Mouse (Mus musculus) ES-Bruce4 (cell line): ENCODE results near the gene Grxcr1. TPM values are rescaled to one million over a fixed set of nuclear protein-coding genes. Genes with fewer than 3 reads are reported as not detected.

Source experiments
- H3K27ac ChIP-seq: 2 replicates; pipeline ENCODE4 v1.5.1; 2012; ENCODE audit warnings: low read length, inconsistent platforms; ENCODE audit not compliant: insufficient read depth
- H3K27me3 ChIP-seq: 2 replicates; pipeline ENCODE4 v1.6.1; 2012; ENCODE audit warnings: mild to moderate bottlenecking, low read length, inconsistent platforms; ENCODE audit not compliant: control insufficient read depth, poor library complexity, insufficient read depth, severe bottlenecking
- H3K36me3 ChIP-seq: 2 replicates; pipeline ENCODE4 v1.6.1; 2012; ENCODE audit warnings: inconsistent platforms, mild to moderate bottlenecking, low read length, moderate library complexity; ENCODE audit not compliant: control insufficient read depth, poor library complexity, insufficient read depth, severe bottlenecking
- H3K4me1 ChIP-seq: one replicate; pipeline ENCODE4 v1.8.1; 2011; ENCODE audit warnings: low read length; ENCODE audit not compliant: control insufficient read depth, insufficient read depth
- H3K4me3 ChIP-seq: 2 replicates; pipeline ENCODE4 v1.5.1; 2011; ENCODE audit warnings: low read depth, mild to moderate bottlenecking, low read length
- H3K9ac ChIP-seq: 2 replicates; pipeline ENCODE4 v1.6.1; 2012; ENCODE audit warnings: low read depth, mild to moderate bottlenecking, inconsistent platforms; ENCODE audit not compliant: poor library complexity, severe bottlenecking
- H3K9me3 ChIP-seq: replicated peaks from 2 replicates; pipeline ENCODE4 v1.6.1; 2012; ENCODE audit warnings: mild to moderate bottlenecking, low read length, inconsistent platforms; ENCODE audit not compliant: control insufficient read depth, poor library complexity, insufficient read depth, severe bottlenecking
- CTCF ChIP-seq: IDR thresholded peaks from one replicate; pipeline ENCODE4 v1.8.1; 2011; ENCODE audit warnings: low read depth, low read length
- EP300 ChIP-seq: IDR thresholded peaks from 2 replicates; pipeline ENCODE4 v1.6.1; 2011; ENCODE audit warnings: low read depth, low read length; ENCODE audit not compliant: insufficient read depth
- POLR2A ChIP-seq: IDR thresholded peaks from one replicate; pipeline ENCODE4 v1.8.1; 2011; ENCODE audit warnings: low read length; ENCODE audit not compliant: insufficient read depth
- polyA plus RNA-seq: library from polyadenylated mRNA; stranded (reverse); fragments of >200 nt; gene quantifications from 2 replicates; pipeline ENCODE4 v1.2.4, GENCODE M21; 2011; ENCODE audit warnings: low read depth; ENCODE audit not compliant: missing spikeins, insufficient read depth, insufficient read length

Grxcr1 gene
- polyA plus RNA-seq, 1 experiment, result not detected

DNA sequence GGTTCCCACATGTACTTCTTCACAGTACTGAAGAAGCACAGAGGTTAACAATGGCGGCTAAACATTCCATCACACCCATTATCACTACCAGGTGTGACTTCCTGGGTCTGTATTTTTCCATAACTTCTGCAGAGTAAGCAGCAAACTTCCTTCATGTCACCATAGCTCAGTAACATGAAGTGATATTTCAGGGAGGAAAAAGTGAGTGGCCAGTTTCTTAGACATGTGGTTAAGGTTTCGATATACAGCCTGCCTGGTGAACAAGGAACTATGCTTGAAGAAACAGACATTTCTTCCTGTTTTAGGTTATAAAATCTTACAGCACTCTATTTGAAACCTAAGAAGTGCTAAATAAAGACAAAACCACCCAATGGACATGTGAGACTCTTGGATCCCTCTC, 1.7 kb downstream of the Grxcr1 start:
- Histone ChIP-seq H3K4me3 (no peak overlapping the region), H3K9me3 (no peaks in the 10 kb centered on the region), H3K27me3 (no peaks in the 10 kb centered on the region), H3K9ac (no peak overlapping the region), H3K4me1 (no peaks in the 10 kb centered on the region), H3K36me3 (no peaks in the 10 kb centered on the region), H3K27ac (no peak overlapping the region)
- TF ChIP-seq POLR2A (no peak), CTCF (no peak), EP300 (no peak)

DNA sequence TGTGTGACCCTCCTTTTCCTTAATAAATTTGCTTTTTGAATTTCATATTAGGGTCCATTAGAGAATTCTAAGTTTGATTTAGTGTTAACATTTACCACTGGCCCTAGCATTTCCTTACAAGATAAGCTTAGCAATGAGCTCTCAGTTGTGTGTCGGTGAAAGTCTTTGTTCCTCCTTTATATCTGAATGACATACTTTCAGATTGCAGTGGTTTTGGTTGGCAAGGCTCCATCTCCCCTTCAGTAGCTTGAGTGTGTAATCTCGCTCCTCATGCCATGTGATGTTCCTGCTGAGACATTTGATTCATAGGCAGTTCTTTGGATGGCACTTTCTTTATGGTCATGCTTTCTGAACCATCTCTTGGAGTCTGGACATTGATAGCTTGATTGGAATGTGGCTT, 7.4 kb downstream of the Grxcr1 start:
- H3K4me3 ChIP-seq, result no peak overlapping the region
- TF ChIP-seq CTCF (no peak), POLR2A (no peak), EP300 (no peak)
- H3K27ac ChIP-seq, result no peak overlapping the region

DNA sequence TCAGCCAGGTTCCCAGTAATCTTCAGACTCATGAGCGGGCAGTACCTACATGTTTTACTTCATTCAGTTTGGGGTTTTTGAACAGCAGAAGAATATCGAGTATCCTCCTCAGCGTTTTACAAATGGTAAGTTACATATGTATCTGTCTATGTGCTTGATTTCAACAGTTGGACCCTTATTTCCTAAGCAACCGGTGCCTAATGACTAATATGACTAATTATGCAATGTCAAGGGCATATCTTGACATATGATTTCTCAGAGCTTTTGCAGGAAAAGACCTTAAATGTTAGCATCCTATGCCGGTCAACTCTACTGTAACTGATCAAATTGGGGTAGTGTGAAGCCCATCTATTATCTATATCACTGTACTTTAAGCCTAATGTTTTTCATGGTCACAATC, 11.7 kb downstream of the Grxcr1 start:
- no peaks in the 10 kb centered on the region for H3K9me3 ChIP-seq
- TF ChIP-seq CTCF (no peak), POLR2A (no peak), EP300 (no peak)
- H3K9ac ChIP-seq, result no peak overlapping the region

More for the DNA sequence above, 7.4 kb downstream of the Grxcr1 start:
- H3K9ac ChIP-seq, result no peak overlapping the region
- H3K9me3 ChIP-seq, result no peaks in the 10 kb centered on the region
- no peaks in the 10 kb centered on the region for H3K36me3 ChIP-seq
- no peaks in the 10 kb centered on the region for H3K27me3 ChIP-seq
- no peaks in the 10 kb centered on the region for H3K4me1 ChIP-seq

DNA sequence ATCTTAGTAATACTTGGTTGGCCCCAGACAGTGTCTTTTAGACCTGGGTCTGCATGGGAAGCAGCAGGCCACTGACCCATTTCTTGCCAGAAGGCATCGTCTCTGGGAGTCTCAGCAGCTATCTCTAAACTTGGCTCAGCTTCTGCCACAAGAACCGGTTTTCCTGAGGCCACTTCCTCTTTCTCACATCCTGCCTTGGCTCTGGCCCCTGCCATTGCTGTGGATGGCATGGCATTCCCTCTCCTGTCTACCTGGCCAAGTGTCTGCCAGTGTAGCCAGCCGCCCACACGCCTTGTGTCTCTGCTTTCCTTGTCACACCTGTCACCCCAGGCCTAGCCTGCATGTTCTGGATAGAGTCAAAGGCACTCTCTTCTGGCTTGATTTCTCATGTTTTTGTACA, 17.1 kb downstream of the Grxcr1 start:
- no peaks in the 10 kb centered on the region for H3K36me3 ChIP-seq

More for the DNA sequence above, 11.7 kb downstream of the Grxcr1 start:
- Histone ChIP-seq H3K4me3 (no peak overlapping the region), H3K27me3 (no peaks in the 10 kb centered on the region), H3K27ac (no peak overlapping the region), H3K36me3 (no peaks in the 10 kb centered on the region), H3K4me1 (no peaks in the 10 kb centered on the region)

DNA sequence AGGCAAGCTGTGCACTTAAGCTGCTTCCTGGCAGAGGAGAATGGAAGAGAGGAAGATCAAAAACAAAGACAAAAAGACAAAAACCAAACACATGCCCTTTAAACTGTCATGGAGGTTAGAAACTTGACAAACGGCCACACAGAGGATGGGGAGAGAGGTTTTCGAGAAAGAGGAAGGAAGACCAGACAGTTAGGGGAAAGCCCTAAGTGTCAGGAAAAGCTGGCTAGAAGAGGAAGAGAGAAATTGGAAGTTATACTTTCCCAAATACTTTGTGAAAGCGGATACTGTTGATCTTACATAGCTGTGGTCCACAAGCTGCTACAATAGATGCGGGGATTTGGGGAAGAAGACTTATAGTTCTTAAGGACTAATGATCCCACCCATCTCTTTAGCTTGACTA, 17.9 kb downstream of the Grxcr1 start:
- H3K36me3 ChIP-seq, result no peaks in the 10 kb centered on the region
- H3K4me3 ChIP-seq, result no peak overlapping the region
- H3K27me3 ChIP-seq, result no peaks in the 10 kb centered on the region
- H3K27ac ChIP-seq, result no peak overlapping the region
- no peaks in the 10 kb centered on the region for H3K9me3 ChIP-seq
- no peaks in the 10 kb centered on the region for H3K4me1 ChIP-seq
- TF ChIP-seq CTCF (no peak), EP300 (no peak), POLR2A (no peak)
- H3K9ac ChIP-seq, result no peak overlapping the region

More for the DNA sequence above, 17.1 kb downstream of the Grxcr1 start:
- Histone ChIP-seq H3K27ac (no peak overlapping the region), H3K9me3 (no peaks in the 10 kb centered on the region), H3K27me3 (no peaks in the 10 kb centered on the region), H3K4me1 (no peaks in the 10 kb centered on the region), H3K9ac (no peak overlapping the region), H3K4me3 (no peak overlapping the region)
- TF ChIP-seq POLR2A, result no peak
- TF ChIP-seq EP300, result no peak
- TF ChIP-seq CTCF, result no peak

DNA sequence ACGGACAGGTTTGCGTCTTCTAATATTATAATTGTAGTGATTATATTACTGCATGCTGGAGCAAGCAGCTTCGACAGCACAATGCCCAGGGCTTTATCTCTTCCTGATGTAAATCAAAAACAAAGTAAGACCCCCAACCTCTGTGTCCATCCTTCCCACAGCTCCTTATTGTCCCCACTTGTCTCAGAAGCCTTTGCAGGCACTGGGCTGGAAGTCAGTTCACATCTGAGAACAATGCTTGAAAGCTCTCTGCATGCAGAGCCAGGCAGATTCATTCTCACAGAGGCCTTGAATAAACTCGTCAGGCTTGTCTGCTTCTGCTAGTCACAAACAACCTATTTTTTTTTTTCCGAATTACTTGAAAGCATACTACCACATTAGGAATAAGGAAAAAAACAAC, 19.5 kb downstream of the Grxcr1 start:
- no peaks in the 10 kb centered on the region for H3K9me3 ChIP-seq
- no peak for TF ChIP-seq EP300
- no peak for TF ChIP-seq POLR2A
- no peak for TF ChIP-seq CTCF

More for the DNA sequence above, 19.5 kb downstream of the Grxcr1 start:
- Histone ChIP-seq H3K27me3 (no peaks in the 10 kb centered on the region), H3K4me3 (no peak overlapping the region), H3K36me3 (no peaks in the 10 kb centered on the region), H3K4me1 (no peaks in the 10 kb centered on the region), H3K27ac (no peak overlapping the region), H3K9ac (no peak overlapping the region)
